Mouse (Mus musculus) ES-E14 (cell line): ENCODE results near the gene Mmel1.

ENCODE experiments used
- CHD2 ChIP-seq: IDR thresholded peaks from 2 replicates; pipeline ENCODE4 v1.6.1; 2014; ENCODE audit warnings: mild to moderate bottlenecking, low read depth, low read length, inconsistent platforms
- HCFC1 ChIP-seq: IDR thresholded peaks from 2 replicates; pipeline ENCODE4 v1.6.1; 2012; ENCODE audit warnings: low read length, inconsistent platforms, borderline replicate concordance; ENCODE audit not compliant: insufficient read depth
- MAFK ChIP-seq: IDR thresholded peaks from 2 replicates; pipeline ENCODE4 v1.6.1; 2014; ENCODE audit warnings: mild to moderate bottlenecking, low read depth, low read length, inconsistent platforms; ENCODE audit not compliant: insufficient read depth
- ZC3H11A ChIP-seq: IDR thresholded peaks from 2 replicates; pipeline ENCODE4 v1.6.1; 2012; ENCODE audit warnings: low read depth, mild to moderate bottlenecking, inconsistent platforms, low read length, borderline replicate concordance

- TF ChIP-seq ZC3H11A (no peak), CHD2 (no peak), HCFC1 (no peak), MAFK (no peak)
These were observed 13.5 kb upstream of the Mmel1 start for GRCm38 (mm10) chr4:154855721-154856479.
